Mouse (Mus musculus) midbrain, embryonic 11.5 days (tissue): ENCODE results near the gene Efcab2. TPM values are rescaled to one million over a fixed set of nuclear protein-coding genes. Genes with fewer than 3 reads are reported as not detected.

ENCODE experiments used
- ATAC-seq: fragments of 200-750 bp; cut with Nextera tagmentation; 2 replicates; pipeline ENCODE4 v1.8.0; 2017; ENCODE audit warnings: moderate TSS enrichment, moderate library complexity; ENCODE audit not compliant: low FRiP score
- DNase-seq: peaks from one replicate; pipeline ENCODE4 v3.0.0; 2015; ENCODE audit warnings: low spot score; ENCODE audit errors: missing footprints
- H3K27ac ChIP-seq: fragments of 300-500 bp; sonication (generic); 2 replicates; pipeline ENCODE4 v1.5.1; 2014; ENCODE audit warnings: low read depth, low read length
- H3K27me3 ChIP-seq: fragments of 300-500 bp; sonication (generic); 2 replicates; pipeline ENCODE4 v1.6.1; 2014; ENCODE audit warnings: mild to moderate bottlenecking, low read length, moderate library complexity, mixed read lengths; ENCODE audit not compliant: control insufficient read depth, insufficient read depth
- H3K36me3 ChIP-seq: fragments of 300-500 bp; sonication (generic); 2 replicates; pipeline ENCODE4 v1.6.1; 2014; ENCODE audit warnings: mild to moderate bottlenecking, low read length, moderate library complexity, mixed read lengths; ENCODE audit not compliant: control insufficient read depth, insufficient read depth
- H3K4me1 ChIP-seq: fragments of 300-500 bp; sonication (generic); 2 replicates; pipeline ENCODE4 v1.6.1; 2014; ENCODE audit warnings: low read length; ENCODE audit not compliant: control insufficient read depth, insufficient read depth
- H3K4me2 ChIP-seq: fragments of 300-500 bp; sonication (generic); 2 replicates; pipeline ENCODE4 v1.6.1; 2014; ENCODE audit warnings: mild to moderate bottlenecking, moderate library complexity
- H3K4me3 ChIP-seq: fragments of 300-500 bp; sonication (generic); 2 replicates; pipeline ENCODE4 v1.5.1; 2014; ENCODE audit warnings: low read depth, low read length
- H3K9ac ChIP-seq: fragments of 300-500 bp; sonication (generic); 2 replicates; pipeline ENCODE4 v1.6.1; 2014; ENCODE audit warnings: low read length
- H3K9me3 ChIP-seq: fragments of 300-500 bp; sonication (generic); 2 replicates; pipeline ENCODE4 v1.6.1; 2016; ENCODE audit warnings: low read length; ENCODE audit not compliant: control insufficient read depth
- WGBS: fragments of 180-500 bp; shearing (Covaris S2); extraction: QIAGEN DNeasy Blood & Tissue Kit; methylation state at CpG from one replicate; pipeline ENCODE4 v1.1.7; 2014; 5-methylcytosine and 5-hydroxymethylcytosine counted together
- microRNA-seq: library from miRNA; unstranded; fragments of <30 nt; microRNA quantifications from one replicate; pipeline ENCODE4, GENCODE M21; 2017
- polyA plus RNA-seq: library from polyadenylated mRNA; unstranded; fragments of >200 nt; fragmentation: Nextera tagmentation; extraction: Ambion mirVana; gene quantifications from 2 replicates; pipeline ENCODE4 v1.2.1, GENCODE M21; 2014

Efcab2 gene
- polyA plus RNA-seq, 1 experiment from 2014 or later = 9.9 TPM

DNA sequence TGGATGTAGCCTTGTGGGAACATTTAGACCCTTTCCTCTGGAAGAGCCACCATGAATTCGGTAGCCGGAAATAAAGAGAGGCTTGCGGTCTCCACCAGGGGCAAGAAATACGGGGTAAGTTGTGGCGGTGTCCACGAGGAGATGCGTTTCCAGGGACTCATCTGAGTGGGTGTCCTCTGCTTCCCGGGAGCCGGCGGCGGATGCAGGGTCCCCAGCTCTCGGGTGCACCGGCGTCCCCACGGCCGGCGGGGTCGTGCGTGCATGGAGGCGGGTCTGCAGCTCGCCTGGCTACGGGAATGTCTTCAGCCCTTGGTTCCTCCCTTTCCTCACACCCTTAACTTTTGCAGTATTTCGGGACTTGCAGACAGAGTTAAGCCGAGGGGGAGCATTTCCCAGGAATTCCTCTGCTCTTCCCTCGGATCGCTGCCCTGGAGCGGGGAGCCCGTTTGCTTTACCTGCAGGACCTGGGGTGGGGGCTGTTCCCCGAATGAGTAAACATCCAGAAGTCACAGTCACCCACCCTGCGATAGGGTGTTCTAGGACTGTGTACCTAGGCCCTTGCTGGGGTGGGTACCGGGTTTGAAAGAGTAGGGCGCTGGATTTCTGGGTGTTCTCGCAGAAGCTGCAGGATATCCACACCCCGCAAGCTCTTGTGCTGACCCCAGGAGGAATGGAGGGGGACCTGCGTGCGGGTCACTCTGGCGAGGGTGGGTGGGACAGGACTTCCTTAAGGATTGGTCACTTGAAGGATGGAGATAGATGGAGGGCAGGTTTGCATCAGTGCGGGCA is 123.8 kb downstream of the Efcab2 start:
- Histone ChIP-seq H3K4me1 (peaks cover 20% of the 10 kb centered on the region), H3K4me2 (peak overlapping the region; percentile 99), H3K9ac (peak overlapping the region; percentile 64), H3K27ac (peak overlapping the region; percentile 25; the same call in 1 of the 2 replicates), H3K4me3 (peak overlapping the region; percentile 62), H3K9me3 (no peaks in the 10 kb centered on the region), H3K27me3 (peaks cover 38% of the 10 kb centered on the region), H3K36me3 (no peaks in the 10 kb centered on the region)
- under 1% methylated on average over 38 of the region's 38 CpGs for WGBS
- DNase-seq = peak; percentile 94
- peak; percentile 18 for ATAC-seq

DNA sequence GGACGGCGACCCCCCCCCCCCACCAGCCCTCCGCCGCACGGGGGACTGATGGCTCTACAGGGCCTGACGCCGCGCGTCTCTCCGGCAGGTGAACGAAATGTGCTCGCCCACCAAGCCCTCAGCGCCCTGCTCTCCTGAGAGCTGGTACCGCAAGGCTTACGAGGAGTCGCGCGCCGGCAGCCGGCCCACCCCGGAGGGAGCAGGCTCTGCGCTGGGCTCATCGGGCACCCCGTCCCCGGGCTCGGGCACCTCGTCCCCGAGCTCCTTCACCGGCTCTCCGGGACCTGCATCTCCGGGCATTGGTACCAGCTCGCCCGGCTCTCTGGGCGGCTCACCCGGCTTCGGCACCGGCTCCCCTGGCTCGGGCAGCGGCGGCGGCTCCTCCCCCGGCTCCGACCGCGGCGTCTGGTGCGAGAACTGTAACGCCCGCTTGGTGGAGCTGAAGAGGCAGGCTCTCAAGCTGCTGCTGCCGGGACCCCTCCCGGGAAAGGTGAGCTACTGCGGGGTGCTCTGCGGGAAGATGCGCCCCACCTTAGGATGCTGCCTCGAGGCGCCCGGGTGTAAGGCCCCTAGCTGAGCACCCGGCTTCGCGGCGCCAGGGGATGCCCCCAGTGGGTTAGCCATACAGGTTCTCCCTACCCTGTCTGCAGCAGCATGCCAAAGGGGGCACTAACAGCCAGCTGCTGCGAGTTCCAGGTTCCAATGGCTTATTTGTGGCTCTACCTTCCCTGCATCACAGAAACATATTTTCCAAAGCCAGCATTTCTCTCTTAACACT is 124.6 kb downstream of the Efcab2 start:
- H3K9ac ChIP-seq = peak overlapping the region; percentile 64
- H3K4me3 ChIP-seq = peak overlapping the region; percentile 62
- ATAC-seq (peak; percentile 59), DNase-seq (peak; percentile 97)
- 0 out of 2 replicates have a peak overlapping the region, but pooled peaks have one; percentile 25 for H3K27ac ChIP-seq
- under 1% methylated on average over 60 of the region's 62 CpGs for WGBS
- H3K36me3 ChIP-seq = no peaks in the 10 kb centered on the region
- peaks cover 20% of the 10 kb centered on the region for H3K4me1 ChIP-seq
- H3K9me3 ChIP-seq = no peaks in the 10 kb centered on the region
- H3K27me3 ChIP-seq = peaks cover 38% of the 10 kb centered on the region
- H3K4me2 ChIP-seq = peak overlapping the region; percentile 99

Small RNA genes within 50 kb of the gene (microRNA-seq; reads per million reads assigned to microRNA genes)
- gene Gm27458 = not detected

Other genes with a start within 250 kb of the Efcab2 start
- 17.8 and 18.5 TPM in 2 replicates for gene Desi2, start 218.7 kb upstream of the Efcab2 start, polyA plus RNA-seq
- gene Cox20, start 87.0 kb upstream of the Efcab2 start, polyA plus RNA-seq = 123 and 126 TPM in 2 replicates
- 899 and 946 TPM in 2 replicates for gene Hnrnpu, start 68.3 kb upstream of the Efcab2 start, polyA plus RNA-seq
- gene Kif26b, start 123.0 kb downstream of the Efcab2 start, polyA plus RNA-seq = 3.3 and 3.8 TPM in 2 replicates